Mouse (Mus musculus) brain, embryonic 14.5 days (tissue): ENCODE results near the gene Dpyd.

Source experiments
- CTCF ChIP-seq: fragments of 200-500 bp; IDR thresholded peaks from 2 replicates; pipeline ENCODE4 v1.5.1; 2012; ENCODE audit warnings: inconsistent platforms, mild to moderate bottlenecking, moderate library complexity, borderline replicate concordance; ENCODE audit not compliant: insufficient read depth, insufficient read length; ENCODE audit errors: extremely low read depth
- POLR2A ChIP-seq: fragments of 200-500 bp; IDR thresholded peaks from 2 replicates; pipeline ENCODE4 v1.6.1; 2012; ENCODE audit warnings: mild to moderate bottlenecking, inconsistent platforms, borderline replicate concordance; ENCODE audit not compliant: poor library complexity, insufficient read depth, insufficient read length, severe bottlenecking; ENCODE audit errors: extremely low read depth

GRCm38 (mm10) chr3:118559936-118560335 is 2.0 kb upstream of the Dpyd start:
- TF ChIP-seq CTCF: no peak
- no peak for TF ChIP-seq POLR2A
